Mouse (Mus musculus) neural tube, embryonic 14.5 days (tissue): ENCODE results near the gene Cast. TPM values are rescaled to one million over a fixed set of nuclear protein-coding genes. Genes with fewer than 3 reads are reported as not detected.

ENCODE experiments used
- ATAC-seq: fragments of 200-750 bp; cut with Nextera tagmentation; 2 replicates; pipeline ENCODE4 v1.8.0; 2017; ENCODE audit warnings: low read depth, mild to moderate bottlenecking, moderate TSS enrichment, moderate library complexity
- H3K27ac ChIP-seq: fragments of 300-500 bp; sonication (generic); 2 replicates; pipeline ENCODE4 v1.5.1; 2014; ENCODE audit warnings: low read depth, mild to moderate bottlenecking, control low read depth, low read length, moderate library complexity, mixed read lengths
- H3K27me3 ChIP-seq: fragments of 300-500 bp; sonication (generic); 2 replicates; pipeline ENCODE4 v1.6.1; 2014; ENCODE audit warnings: low read length; ENCODE audit not compliant: control insufficient read depth, insufficient read depth
- H3K36me3 ChIP-seq: fragments of 300-500 bp; sonication (generic); 2 replicates; pipeline ENCODE4 v1.6.1; 2014; ENCODE audit warnings: low read length, mixed read lengths; ENCODE audit not compliant: control insufficient read depth, insufficient read depth
- H3K4me1 ChIP-seq: fragments of 300-500 bp; sonication (generic); 2 replicates; pipeline ENCODE4 v1.6.1; 2014; ENCODE audit warnings: low read length; ENCODE audit not compliant: control insufficient read depth, insufficient read depth
- H3K4me2 ChIP-seq: fragments of 300-500 bp; sonication (generic); 2 replicates; pipeline ENCODE4 v1.6.1; 2014; ENCODE audit warnings: mild to moderate bottlenecking, low read depth, low read length, control low read depth
- H3K4me3 ChIP-seq: fragments of 300-500 bp; sonication (generic); 2 replicates; pipeline ENCODE4 v1.5.1; 2014; ENCODE audit warnings: low read depth, low read length, control low read depth, mixed read lengths
- H3K9ac ChIP-seq: fragments of 300-500 bp; sonication (generic); replicated peaks from 2 replicates; pipeline ENCODE4 v1.6.1; 2014; ENCODE audit warnings: low read depth, mild to moderate bottlenecking, control low read depth, low read length, mixed read lengths
- H3K9me3 ChIP-seq: fragments of 300-500 bp; sonication (generic); 2 replicates; pipeline ENCODE4 v1.6.1; 2016; ENCODE audit warnings: low read length; ENCODE audit not compliant: control insufficient read depth
- WGBS: fragments of 180-500 bp; shearing (Covaris S2); extraction: QIAGEN DNeasy Blood & Tissue Kit; methylation state at CpG from one replicate; pipeline ENCODE4 v1.1.7; 2014; 5-methylcytosine and 5-hydroxymethylcytosine counted together
- polyA plus RNA-seq: library from polyadenylated mRNA; unstranded; fragments of >200 nt; fragmentation: Nextera tagmentation; extraction: Ambion mirVana; gene quantifications from 2 replicates; pipeline ENCODE4 v1.2.1, GENCODE M21; 2014

Cast gene
- polyA plus RNA-seq, 1 experiment from 2014 or later: 5.3 TPM

DNA sequence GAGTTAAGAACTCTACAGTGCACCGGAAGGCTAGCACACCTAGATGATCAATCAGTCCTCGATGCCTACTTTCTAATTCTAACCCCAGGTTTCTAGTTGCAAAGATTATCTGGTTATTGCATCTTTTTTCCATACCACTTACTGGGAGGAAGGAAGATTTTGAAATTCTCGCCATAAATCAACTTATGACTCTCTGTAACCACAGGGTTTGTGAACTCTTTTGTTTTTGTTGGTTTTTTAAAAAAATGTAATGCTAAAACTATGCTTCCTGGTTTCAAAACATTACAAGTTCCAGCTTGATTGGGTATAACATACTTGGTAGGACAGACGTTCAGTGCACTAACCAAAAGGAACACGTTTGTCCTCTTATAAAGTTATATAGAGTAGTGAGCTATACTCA lies 1.7 kb downstream of the Cast start:
- no peak overlapping the region for H3K4me3 ChIP-seq
- no peak overlapping the region for H3K9ac ChIP-seq
- WGBS: 65% methylated on average over 5 of the region's 5 CpGs
- no peaks in the 10 kb centered on the region for H3K9me3 ChIP-seq
- H3K4me2 ChIP-seq: no peak overlapping the region; the same call in 1 of the 2 replicates
- H3K4me1 ChIP-seq: no peaks in the 10 kb centered on the region
- H3K27ac ChIP-seq: no peak overlapping the region
- H3K27me3 ChIP-seq: peaks cover 4% of the 10 kb centered on the region; the same call in 1 of the 2 replicates
- no peaks in the 10 kb centered on the region for H3K36me3 ChIP-seq
- ATAC-seq: no peak

DNA sequence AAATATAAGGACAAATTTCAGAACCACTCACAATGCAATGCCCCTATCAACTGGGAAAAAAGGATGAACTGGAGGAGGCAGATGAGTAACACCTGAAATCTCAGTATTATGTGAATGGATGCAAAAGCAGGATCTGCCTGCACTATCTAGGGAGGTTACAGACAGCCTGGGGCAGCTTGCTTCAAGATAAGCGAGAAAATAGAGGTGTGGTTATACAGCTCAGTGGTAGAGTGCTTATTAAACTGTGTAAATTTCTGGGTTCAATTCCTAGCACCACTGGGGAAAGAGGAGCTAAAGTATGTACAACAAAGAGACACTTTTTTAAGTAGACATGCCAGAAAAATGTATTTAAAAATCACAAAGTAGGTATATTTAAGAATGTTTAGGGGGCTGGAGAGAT lies 14.2 kb downstream of the Cast start:
- WGBS: 83% methylated on average over 1 of the region's 1 CpGs

DNA sequence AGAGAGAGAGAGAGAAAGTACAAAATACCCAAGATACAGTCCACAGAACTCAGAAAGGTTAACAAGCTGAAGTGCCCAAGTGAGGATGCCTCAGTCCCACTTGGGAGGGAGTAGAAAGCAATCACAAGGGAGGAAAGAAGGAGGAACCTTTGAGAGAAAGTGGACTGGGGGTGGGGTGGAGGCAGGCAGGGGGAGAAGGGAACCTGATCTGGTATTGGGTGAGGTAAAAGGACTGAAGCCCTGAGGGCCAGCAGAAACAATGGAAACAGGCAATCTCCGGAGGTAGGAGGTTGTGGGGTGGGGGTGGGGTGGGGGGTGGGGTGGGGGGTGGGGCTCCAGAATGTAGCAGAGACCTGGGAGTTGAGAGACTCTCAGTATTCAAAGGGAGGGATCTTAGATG lies 20.9 kb downstream of the Cast start:
- 11% methylated on average over 1 of the region's 1 CpGs for WGBS
- no peak overlapping the region for H3K9ac ChIP-seq
- H3K4me1 ChIP-seq: no peaks in the 10 kb centered on the region

More for the DNA sequence above, 14.2 kb downstream of the Cast start:
- Histone ChIP-seq H3K9me3 (no peaks in the 10 kb centered on the region), H3K4me2 (no peak overlapping the region), H3K9ac (no peak overlapping the region), H3K4me1 (no peaks in the 10 kb centered on the region), H3K27ac (no peak overlapping the region), H3K4me3 (no peak overlapping the region), H3K36me3 (no peaks in the 10 kb centered on the region), H3K27me3 (no peaks in the 10 kb centered on the region)
- ATAC-seq: no peak

DNA sequence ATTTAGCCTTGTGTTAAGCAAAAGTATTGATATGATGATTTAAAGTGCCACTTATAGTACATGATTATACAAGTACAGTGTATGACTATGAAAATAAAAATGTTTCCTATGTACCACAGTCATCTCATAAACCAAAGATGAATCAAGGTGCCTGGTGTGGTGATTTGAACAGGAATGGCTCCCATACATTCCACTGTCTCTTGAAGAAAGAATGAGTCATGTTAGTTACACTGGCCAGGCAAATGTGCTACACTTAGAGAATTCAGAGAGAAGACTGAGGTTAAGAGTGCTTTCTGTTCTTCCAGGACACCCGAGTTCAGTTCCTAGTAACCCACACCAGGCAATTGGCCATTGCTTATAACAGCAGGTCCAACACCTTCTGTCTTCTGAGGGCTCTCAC lies 36.5 kb downstream of the Cast start:
- H3K4me1 ChIP-seq: no peaks in the 10 kb centered on the region
- ATAC-seq: no peak
- H3K4me3 ChIP-seq: no peak overlapping the region
- no peaks in the 10 kb centered on the region for H3K27me3 ChIP-seq
- H3K9ac ChIP-seq: no peak overlapping the region
- 69% methylated on average over 1 of the region's 1 CpGs for WGBS
- H3K27ac ChIP-seq: no peak overlapping the region
- H3K36me3 ChIP-seq: no peaks in the 10 kb centered on the region
- H3K4me2 ChIP-seq: no peak overlapping the region
- H3K9me3 ChIP-seq: no peaks in the 10 kb centered on the region

More for the DNA sequence above, 20.9 kb downstream of the Cast start:
- Histone ChIP-seq H3K4me3 (no peak overlapping the region), H3K9me3 (no peaks in the 10 kb centered on the region), H3K36me3 (no peaks in the 10 kb centered on the region), H3K4me2 (no peak overlapping the region), H3K27ac (no peak overlapping the region), H3K27me3 (no peaks in the 10 kb centered on the region)
- no peak for ATAC-seq

DNA sequence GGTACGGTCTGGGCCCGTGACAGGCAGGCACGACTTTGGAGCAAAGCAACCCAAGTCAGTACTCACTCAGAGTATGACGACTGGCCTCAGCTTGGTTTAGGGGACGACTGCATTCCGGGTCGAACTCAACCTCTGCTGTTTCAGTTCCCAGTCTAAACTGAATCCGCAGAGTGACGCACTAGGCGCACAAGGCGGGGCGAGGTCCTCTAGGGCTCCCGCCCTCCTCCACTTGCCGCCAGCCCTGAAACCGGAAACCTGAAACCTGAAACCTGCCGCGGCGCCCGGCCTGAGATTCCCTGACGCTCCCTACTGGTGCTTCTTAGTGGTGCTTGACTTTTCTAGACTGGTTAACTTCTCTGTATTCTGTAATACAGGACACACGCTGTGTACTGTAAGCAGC lies 38.1 kb downstream of the Cast start:
- under 1% methylated on average over 21 of the region's 21 CpGs for WGBS
- Histone ChIP-seq H3K36me3 (no peaks in the 10 kb centered on the region), H3K4me2 (peak overlapping the region; percentile 56), H3K9me3 (no peaks in the 10 kb centered on the region), H3K9ac (peak overlapping the region; percentile 28; the same call in 1 of the 2 replicates), H3K27ac (peak overlapping the region; percentile 28; the same call in 1 of the 2 replicates), H3K4me1 (no peaks in the 10 kb centered on the region), H3K27me3 (no peaks in the 10 kb centered on the region), H3K4me3 (peak overlapping the region; percentile 31)
- ATAC-seq: peak; percentile 96

DNA sequence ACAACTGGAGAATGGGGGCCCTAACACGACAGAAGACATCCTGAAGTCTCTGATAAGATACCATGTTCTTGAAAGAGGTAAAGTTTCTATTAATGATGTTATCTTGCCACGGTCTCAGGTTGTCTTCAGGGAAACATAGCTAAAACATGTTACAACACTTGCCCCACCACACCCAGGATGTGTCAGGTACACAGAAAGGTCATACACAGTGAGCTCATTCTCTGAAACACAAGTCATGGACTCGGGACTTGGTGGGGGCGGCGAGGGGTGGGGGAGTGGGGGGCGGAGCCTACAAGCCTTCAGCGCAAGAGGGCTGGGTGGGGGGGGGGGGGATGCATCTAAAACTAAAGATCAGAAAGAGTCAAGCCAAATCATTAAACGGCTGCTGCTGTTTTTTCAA lies 38.7 kb downstream of the Cast start:
- WGBS: 16% methylated on average over 7 of the region's 8 CpGs
- H3K4me3 ChIP-seq: peak overlapping the region; percentile 31; the same call in 1 of the 2 replicates
- peak overlapping the region; percentile 56 for H3K4me2 ChIP-seq
- peak; percentile 48; the same call in 1 of the 2 replicates for ATAC-seq
- no peaks in the 10 kb centered on the region for H3K4me1 ChIP-seq
- no peak overlapping the region for H3K9ac ChIP-seq
- 0 out of 2 replicates have a peak overlapping the region, but pooled peaks have one; percentile 28 for H3K27ac ChIP-seq
- H3K36me3 ChIP-seq: no peaks in the 10 kb centered on the region
- no peaks in the 10 kb centered on the region for H3K9me3 ChIP-seq
- no peaks in the 10 kb centered on the region for H3K27me3 ChIP-seq

DNA sequence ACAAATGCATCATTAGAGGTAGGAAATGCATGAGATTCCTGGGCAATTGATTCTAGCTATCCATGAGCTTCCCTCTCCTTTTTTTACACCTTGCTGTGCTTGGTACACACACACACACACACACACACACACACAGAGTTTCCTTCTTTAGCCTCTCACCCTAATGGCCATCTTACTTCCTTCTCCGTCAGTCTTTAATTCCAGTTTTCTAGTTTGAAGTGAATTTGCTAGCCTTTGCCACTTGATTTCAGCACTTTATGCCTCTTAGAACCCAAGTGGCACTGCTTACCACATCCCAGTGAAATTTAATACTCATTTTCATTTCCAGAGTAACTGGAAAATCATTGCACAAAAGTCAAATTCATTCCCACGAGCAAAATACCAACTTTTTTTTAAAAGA lies 41.4 kb downstream of the Cast start:
- ATAC-seq: no peak
- H3K4me1 ChIP-seq: no peaks in the 10 kb centered on the region
- no peak overlapping the region for H3K27ac ChIP-seq
- H3K36me3 ChIP-seq: no peaks in the 10 kb centered on the region
- no peak overlapping the region for H3K4me2 ChIP-seq
- H3K9ac ChIP-seq: no peak overlapping the region
- 69% methylated on average over 2 of the region's 2 CpGs for WGBS
- H3K4me3 ChIP-seq: no peak overlapping the region
- no peaks in the 10 kb centered on the region for H3K9me3 ChIP-seq
- no peaks in the 10 kb centered on the region for H3K27me3 ChIP-seq

DNA sequence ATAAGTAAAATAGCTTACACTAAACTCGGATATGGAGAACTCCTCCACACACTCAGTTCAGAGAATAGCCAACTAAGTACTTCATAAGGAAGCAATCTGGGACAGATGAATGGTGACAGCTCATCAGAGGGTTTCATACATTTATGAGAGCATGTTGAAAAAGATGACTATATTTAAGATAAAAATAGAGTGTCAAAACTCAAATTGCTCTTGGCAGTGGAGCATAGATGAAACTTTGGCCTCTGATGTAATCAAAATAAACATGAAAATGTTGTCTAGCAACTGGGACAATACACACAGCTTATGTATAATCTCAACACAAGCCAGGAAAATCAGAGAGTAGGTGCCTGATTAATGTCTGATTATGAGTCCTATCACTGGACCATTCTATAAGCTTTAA lies 45.9 kb downstream of the Cast start:
- Histone ChIP-seq H3K36me3 (no peaks in the 10 kb centered on the region), H3K27me3 (no peaks in the 10 kb centered on the region), H3K27ac (no peak overlapping the region), H3K9ac (no peak overlapping the region), H3K9me3 (no peaks in the 10 kb centered on the region), H3K4me2 (no peak overlapping the region), H3K4me1 (no peaks in the 10 kb centered on the region), H3K4me3 (no peak overlapping the region)
- 98% methylated on average over 1 of the region's 1 CpGs for WGBS
- ATAC-seq: no peak

DNA sequence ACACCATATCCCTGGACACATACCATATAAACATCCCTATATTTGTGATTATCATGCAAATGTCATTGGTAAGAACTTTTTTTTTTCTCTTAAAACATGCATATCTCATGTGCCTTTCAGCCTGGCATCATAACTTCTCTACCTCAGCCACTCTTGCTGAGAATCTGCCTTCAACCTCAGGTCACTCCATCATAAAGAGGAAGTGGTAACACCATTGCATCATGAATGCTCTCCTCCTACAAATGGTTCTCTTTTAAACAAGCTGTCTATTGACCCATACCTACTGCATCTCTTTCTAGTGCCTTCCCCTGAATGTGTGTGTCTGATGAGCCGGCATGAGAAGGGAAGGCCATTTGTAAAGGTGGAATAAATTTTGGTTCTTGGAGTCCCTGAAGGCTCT lies 49.5 kb downstream of the Cast start:
- H3K27me3 ChIP-seq: no peaks in the 10 kb centered on the region
- no peaks in the 10 kb centered on the region for H3K9me3 ChIP-seq
- no peak overlapping the region for H3K4me3 ChIP-seq
- no peaks in the 10 kb centered on the region for H3K4me1 ChIP-seq
- no peak for ATAC-seq
- H3K27ac ChIP-seq: no peak overlapping the region
- no peak overlapping the region for H3K4me2 ChIP-seq
- H3K9ac ChIP-seq: no peak overlapping the region
- WGBS: 88% methylated on average over 1 of the region's 1 CpGs
- no peaks in the 10 kb centered on the region for H3K36me3 ChIP-seq
